Mouse (Mus musculus): ENCODE measurements around the gene Adgra3.

Gene Adgra3

GRCm38 (mm10) chr5:49974211-49974610 is 84.6 kb downstream of the Adgra3 start:
- no peak for DNase-seq (ENCODE audit: low spot score)

GRCm38 (mm10) chr5:49969660-49970059 is 89.1 kb downstream of the Adgra3 start:
- no peak for DNase-seq (ENCODE audit: low spot score)

- DNase-seq (ENCODE audit: low spot score) = no peak
Observed at GRCm38 (mm10) chr5:49967726-49968125, 91.1 kb downstream of the Adgra3 start.

- DNase-seq (ENCODE audit: low spot score) = no peak
Observed at GRCm38 (mm10) chr5:49965810-49966209, 93.0 kb downstream of the Adgra3 start.

DNA sequence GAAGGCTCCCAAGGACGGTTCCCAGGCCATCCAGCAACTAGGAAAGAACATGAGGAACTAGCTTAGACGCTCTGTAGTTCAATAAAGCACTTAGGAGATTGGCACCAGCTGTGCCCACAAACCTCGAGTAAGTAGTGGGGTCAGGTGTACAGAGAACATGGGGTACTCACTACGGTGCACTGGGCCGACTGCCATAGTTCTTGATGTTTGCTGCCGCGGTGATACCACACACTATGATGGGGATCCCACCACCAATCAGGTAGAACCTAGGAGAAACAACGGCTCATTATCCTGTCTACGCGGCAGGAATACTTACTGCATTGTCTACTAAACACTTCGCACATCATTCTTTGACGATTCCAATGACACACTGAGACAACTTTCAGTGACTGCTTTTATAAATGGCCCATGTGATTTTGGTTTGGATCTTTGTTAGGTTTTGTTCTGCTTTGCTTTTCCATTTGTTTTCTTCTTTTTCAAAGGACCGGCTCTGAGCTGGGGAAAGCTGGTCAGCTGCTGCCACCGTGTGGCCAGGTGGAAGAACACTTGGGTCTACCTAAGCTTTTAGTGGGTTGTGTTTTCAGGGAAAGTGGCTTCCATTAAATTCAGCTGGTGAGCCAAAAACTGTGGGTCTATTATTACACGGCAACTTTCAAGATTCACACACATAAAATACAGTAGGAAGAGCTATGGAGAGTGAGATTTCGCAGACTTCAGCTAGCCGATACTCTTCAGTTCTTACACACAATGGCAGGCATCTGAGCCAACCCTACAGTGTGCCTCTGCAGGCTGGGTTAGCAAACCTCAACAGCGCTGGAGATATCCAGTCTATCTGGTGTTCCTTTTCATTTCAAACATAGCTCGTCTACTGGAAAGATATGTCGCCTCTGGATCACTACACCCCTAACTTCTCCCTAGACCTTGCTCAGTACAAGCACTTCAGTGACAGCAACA is 97.1 kb downstream of the Adgra3 start:
- DNase-seq (ENCODE audit: low spot score) = peak; percentile 37

- no peak for DNase-seq (ENCODE audit: low spot score)
Observed at GRCm38 (mm10) chr5:49936354-49936753, 122.5 kb downstream of the Adgra3 start.

DNA sequence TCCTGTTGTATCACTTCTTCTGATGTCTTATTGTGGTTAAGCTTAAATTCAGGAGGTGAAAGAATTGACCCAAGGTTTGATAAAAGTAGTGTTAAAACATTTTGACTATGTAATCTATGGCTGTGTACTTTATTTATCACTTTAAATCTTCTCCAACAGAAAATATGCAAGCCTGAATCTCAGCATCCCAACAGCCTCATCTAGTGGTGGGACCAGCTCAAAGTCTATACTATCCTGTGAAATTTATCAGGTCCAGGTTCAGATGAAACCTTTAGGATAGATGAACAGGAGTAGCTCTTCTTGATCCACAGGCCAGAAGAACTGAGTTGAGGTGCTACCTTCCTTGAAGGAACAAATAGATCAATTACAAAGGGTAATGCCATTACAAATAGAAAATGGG is 134.1 kb downstream of the Adgra3 start:
- DNase-seq (ENCODE audit: low spot score) = no peak

GRCm38 (mm10) chr5:49915695-49916106 is 143.1 kb downstream of the Adgra3 start:
- DNase-seq (ENCODE audit: low spot score) = no peak

Measured in urinary bladder, postnatal 14 days (tissue).